Mouse (Mus musculus): ENCODE measurements around the gene Hcn3.

Gene Hcn3

GRCm38 (mm10) chr3:89100811-89101210 lies 59.2 kb downstream of the Hcn3 start, which contains the start of gene Gm43738:
Gene Gm43738 (minus strand): TSS chr3:89101099.
- no peak for DNase-seq (ENCODE audit: low spot score)
